Mouse (Mus musculus): ENCODE results near the gene Mdm1.
"Not testable (repeated sequence)": the region's sequence is repeated elsewhere in the genome, so short reads cannot be mapped to it uniquely, and the experiment has no call there.

Mdm1 gene

GRCm38 (mm10) chr10:118204642-118205041 lies 63.0 kb downstream of the Mdm1 start, which contains the start of gene Il22:
Gene Il22, plus strand, starts transcription at chr10:118204942.
- in situ Hi-C loops (cut with MboI; ENCODE audit: low sequenced_read_pairs), result no loop called here

DNA sequence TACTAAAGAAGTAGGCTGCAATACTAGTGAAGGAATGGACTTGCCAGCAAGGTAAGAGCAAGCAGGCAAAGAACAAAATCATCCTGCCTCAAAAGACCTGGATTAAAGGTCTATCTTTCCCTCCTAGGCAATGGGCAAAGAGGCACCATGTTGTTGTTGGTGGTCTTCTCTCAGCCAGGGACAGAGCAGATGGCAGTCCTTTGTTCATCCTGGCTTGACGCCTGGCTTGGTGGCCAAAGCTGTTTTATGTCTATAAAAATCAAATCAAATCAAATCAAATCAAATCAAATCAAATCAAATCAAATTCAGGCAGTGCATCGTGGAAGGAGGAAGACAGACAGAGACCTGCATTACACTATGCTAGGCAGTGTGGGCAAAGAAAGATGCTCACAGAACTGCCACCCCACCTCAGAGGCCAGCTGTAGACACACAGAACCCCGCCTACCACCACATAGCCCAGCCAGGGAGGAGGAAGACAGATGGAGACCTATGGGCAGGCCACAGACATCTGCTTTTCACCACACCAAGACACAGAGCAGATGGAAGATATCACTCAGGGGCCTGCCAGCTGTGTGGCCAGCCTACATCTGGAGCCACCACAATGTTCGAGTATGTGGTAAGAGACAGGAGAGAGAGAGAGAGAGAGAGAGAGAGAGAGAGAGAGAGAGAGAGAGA lies 74.2 kb downstream of the Mdm1 start:
- in situ Hi-C loops (cut with MboI; ENCODE audit: low sequenced_read_pairs), result not testable (repeated sequence)

All from CH12F3 (cell line).